ENCODE assay signal across 14 mouse cellular contexts in the genomic region with DNA sequence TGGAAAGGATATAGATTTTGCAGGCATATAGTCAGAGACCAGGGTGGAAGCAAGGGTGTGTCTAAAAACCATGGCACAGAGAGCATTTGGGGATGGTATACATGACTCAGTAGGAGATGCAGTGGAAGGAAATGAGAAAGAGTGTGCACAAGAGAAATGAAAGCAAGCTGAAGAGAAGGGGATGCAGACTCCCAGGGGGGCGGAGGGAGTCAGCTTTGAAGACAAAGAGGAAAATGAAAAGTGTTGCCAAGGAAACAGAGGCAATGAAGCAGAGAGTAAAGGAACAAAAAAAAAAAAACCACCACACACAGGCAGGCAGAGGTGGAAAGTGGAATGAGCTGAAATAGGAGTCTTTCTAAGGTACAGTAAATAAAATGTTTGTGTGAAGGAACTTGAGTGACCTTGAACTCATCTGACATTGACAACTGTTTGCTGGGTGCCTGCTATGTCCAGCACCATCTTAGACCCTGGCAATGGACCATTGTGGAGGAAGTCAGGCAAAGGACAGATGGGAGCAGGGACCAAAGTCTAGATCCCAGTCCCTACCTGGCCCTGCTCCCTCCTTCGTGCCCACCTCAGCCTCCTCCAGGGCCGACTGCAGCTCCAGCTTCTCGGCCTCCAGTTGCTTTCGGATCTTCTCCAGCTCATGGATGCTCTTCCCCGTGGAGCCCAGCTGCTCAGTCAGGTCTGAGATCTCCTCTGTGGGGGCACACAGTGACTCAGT. TPM values are rescaled to one million over a fixed set of nuclear protein-coding genes. Genes with fewer than 3 reads are reported as not detected.
DNase-seq lines count a peak whose midpoint lies in the region; ATAC-seq lines count a peak whose summit lies in the region.
"Had no signal": no experiment of that assay in that cellular context is flagged by ENCODE, and none has a peak within 500 bp of the region (broad histone marks: within the 10 kb centered on the region; RNA-seq: fewer than 3 reads in every experiment).

No protein-coding gene starts in this region.

- ATAC-seq in neural tube, embryonic 11.5 days (ENCODE audit: insufficient read depth, low FRiP score, low TSS enrichment) = no peak
- ATAC-seq in midbrain, embryonic 11.5 days (ENCODE audit: low FRiP score) = no peak
- ATAC-seq: Patski had no signal

- no peak overlapping the region for H3K4me3 ChIP-seq in neural tube, embryonic 11.5 days (ENCODE audit: low read depth, low read length)
- H3K4me3 ChIP-seq in midbrain, embryonic 11.5 days (ENCODE audit: low read depth, low read length) = no peak overlapping the region
- H3K4me3 ChIP-seq: embryonic facial prominence, embryonic 12.5 days; limb, embryonic 12.5 days had no signal

- H3K9me3 ChIP-seq in neural tube, embryonic 11.5 days (ENCODE audit: control insufficient read depth, low read length) = no peaks in the 10 kb centered on the region
- H3K9me3 ChIP-seq in midbrain, embryonic 11.5 days (ENCODE audit: control insufficient read depth, low read length) = no peaks in the 10 kb centered on the region
- H3K9me3 ChIP-seq: embryonic facial prominence, embryonic 12.5 days; limb, embryonic 12.5 days had no signal

- no peak overlapping the region for H3K9ac ChIP-seq in neural tube, embryonic 11.5 days (ENCODE audit: low read length)
- no peak overlapping the region for H3K9ac ChIP-seq in midbrain, embryonic 11.5 days (ENCODE audit: low read length)
- H3K9ac ChIP-seq: embryonic facial prominence, embryonic 12.5 days; limb, embryonic 12.5 days had no signal

- H3K36me3 ChIP-seq in neural tube, embryonic 11.5 days (ENCODE audit: control insufficient read depth, insufficient read depth, low read length) = no peaks in the 10 kb centered on the region
- no peaks in the 10 kb centered on the region for H3K36me3 ChIP-seq in midbrain, embryonic 11.5 days (ENCODE audit: control insufficient read depth, insufficient read depth, low read length)
- H3K36me3 ChIP-seq: embryonic facial prominence, embryonic 12.5 days; limb, embryonic 12.5 days had no signal

- peak; percentile 31 for DNase-seq in embryo, embryonic 10.5 days (ENCODE audit: low spot score)
- DNase-seq in embryo, embryonic 10 days (ENCODE audit: low spot score) = no peak
- DNase-seq in neural tube, embryonic 11.5 days (ENCODE audit: low spot score) = peak; percentile 29
- no peak for DNase-seq in neural tube, embryonic 10.5 days (ENCODE audit: extremely low spot score, low spot score)
- DNase-seq in midbrain, embryonic 11.5 days (ENCODE audit: low spot score, missing footprints) = peak; percentile 81
- peak; percentile 42 for DNase-seq in right cerebral cortex, postnatal 4 days
- DNase-seq in lung, postnatal 4 days = no peak
- no peak for DNase-seq in gastrocnemius, postnatal 4 days (ENCODE audit: low spot score in 2 of 2)
- DNase-seq: kidney, postnatal 14 days had no signal

- 82% methylated on average over 6 of the region's 6 CpGs for WGBS in neural tube, embryonic 11.5 days
- 74% methylated on average over 6 of the region's 6 CpGs for WGBS in midbrain, embryonic 11.5 days

- no peak overlapping the region for H3K4me2 ChIP-seq in neural tube, embryonic 11.5 days (ENCODE audit: low read depth)
- no peak overlapping the region for H3K4me2 ChIP-seq in midbrain, embryonic 11.5 days
- H3K4me2 ChIP-seq: embryonic facial prominence, embryonic 12.5 days; limb, embryonic 12.5 days had no signal

- H3K27me3 ChIP-seq in neural tube, embryonic 11.5 days (ENCODE audit: control insufficient read depth, insufficient read depth, low read length) = no peaks in the 10 kb centered on the region
- H3K27me3 ChIP-seq in midbrain, embryonic 11.5 days (ENCODE audit: control insufficient read depth, insufficient read depth, low read length) = no peaks in the 10 kb centered on the region
- H3K27me3 ChIP-seq: embryonic facial prominence, embryonic 12.5 days had no signal

- H3K4me1 ChIP-seq in neural tube, embryonic 11.5 days (ENCODE audit: control insufficient read depth, insufficient read depth, low read length) = no peaks in the 10 kb centered on the region
- peaks cover 8% of the 10 kb centered on the region for H3K4me1 ChIP-seq in midbrain, embryonic 11.5 days (ENCODE audit: control insufficient read depth, insufficient read depth, low read length)
- H3K4me1 ChIP-seq: embryonic facial prominence, embryonic 12.5 days; limb, embryonic 12.5 days had no signal

- no peak overlapping the region for H3K27ac ChIP-seq in neural tube, embryonic 11.5 days (ENCODE audit: low read depth, low read length)
- no peak overlapping the region for H3K27ac ChIP-seq in midbrain, embryonic 11.5 days (ENCODE audit: low read depth, low read length)
- H3K27ac ChIP-seq: embryonic facial prominence, embryonic 12.5 days; limb, embryonic 12.5 days had no signal

RNA-seq across cellular contexts. Expression of a gene that starts 2.5 kb away (rescaled TPM):
- not detected in 2 replicates for polyA plus RNA-seq in neural tube, embryonic 11.5 days (2014; fragmentation: Nextera tagmentation; extraction: Ambion mirVana)
- polyA plus RNA-seq in midbrain, embryonic 11.5 days (2014; fragmentation: Nextera tagmentation; extraction: Ambion mirVana) = not detected in 2 replicates
- not detected for total RNA-seq in gastrocnemius, postnatal 4 days (2021)
- total RNA-seq: gastrocnemius, adult 8-10 months had no signal
- polyA plus RNA-seq: embryonic facial prominence, embryonic 12.5 days; limb, embryonic 12.5 days; lung, embryonic 16.5 days; Patski had no signal

RNA-seq across cellular contexts. Expression of a gene that starts 7.5 kb away (rescaled TPM):
- 3.2 and 4.7 TPM in 2 replicates for polyA plus RNA-seq in neural tube, embryonic 11.5 days (2014; fragmentation: Nextera tagmentation; extraction: Ambion mirVana)
- 0.51 TPM in 1 of 2 replicates, not detected in the other for polyA plus RNA-seq in midbrain, embryonic 11.5 days (2014; fragmentation: Nextera tagmentation; extraction: Ambion mirVana)
- 100 to 1,000 TPM; 112 to 118 TPM for total RNA-seq in gastrocnemius, postnatal 4 days (2021)

RNA-seq across cellular contexts. Expression of a gene that starts 20.2 kb away (rescaled TPM):
- polyA plus RNA-seq in neural tube, embryonic 11.5 days (2014; fragmentation: Nextera tagmentation; extraction: Ambion mirVana) = 15.1 and 15.6 TPM in 2 replicates
- polyA plus RNA-seq in midbrain, embryonic 11.5 days (2014; fragmentation: Nextera tagmentation; extraction: Ambion mirVana) = 0.52 and 1.1 TPM in 2 replicates
- 100 to 1,000 TPM; 492 to 506 TPM for total RNA-seq in gastrocnemius, postnatal 4 days (2021)

RNA-seq across cellular contexts. Expression of a gene that starts 38.2 kb away (rescaled TPM):
- 3.3 and 4.5 TPM in 2 replicates for polyA plus RNA-seq in neural tube, embryonic 11.5 days (2014; fragmentation: Nextera tagmentation; extraction: Ambion mirVana)
- polyA plus RNA-seq in midbrain, embryonic 11.5 days (2014; fragmentation: Nextera tagmentation; extraction: Ambion mirVana) = 0.19 and 0.71 TPM in 2 replicates
- total RNA-seq in gastrocnemius, postnatal 4 days (2021) = 1 to 10 TPM; 3.8 to 4.1 TPM
- total RNA-seq: gastrocnemius, adult 8-10 months had no signal
- polyA plus RNA-seq: Patski had no signal

RNA-seq across cellular contexts. Expression of a gene that starts 41.0 kb away (rescaled TPM):
- 83.9 and 92.4 TPM in 2 replicates for polyA plus RNA-seq in neural tube, embryonic 11.5 days (2014; fragmentation: Nextera tagmentation; extraction: Ambion mirVana)
- 85.0 and 85.9 TPM in 2 replicates for polyA plus RNA-seq in midbrain, embryonic 11.5 days (2014; fragmentation: Nextera tagmentation; extraction: Ambion mirVana)
- total RNA-seq in gastrocnemius, postnatal 4 days (2021) = 10 to 100 TPM; 29.2 to 32.7 TPM

Comparison
In these comparisons a context has a peak if more than half of its experiments do, and no peak if none do; other contexts are left out.
1. DNase-seq: peak in embryo, embryonic 10.5 days (single experiment), neural tube, embryonic 11.5 days (single experiment), midbrain, embryonic 11.5 days (single experiment) and right cerebral cortex, postnatal 4 days (single experiment); none in embryo, embryonic 10 days (single experiment), neural tube, embryonic 10.5 days (single experiment), lung, postnatal 4 days (0 of 2) and gastrocnemius, postnatal 4 days (0 of 2).